Mouse (Mus musculus) urinary bladder, postnatal 36 days (tissue): ENCODE measurements at regions not wholly inside any gene's neighbourhood (a gene's known extent, or its start where the extent isn't known, plus 50 kb on each side); places are given as distances from the start of the nearest gene placed in this dataset.
A peak's percentile ranks its signal among the peaks of the same experiment; 100 is the strongest.

Source experiments
- DNase-seq, 2 experiments: peaks; one replicate each; pipeline ENCODE4 v3.0.0; 2022; ENCODE audit warnings: low spot score in 2 of 2, mixed read lengths in 1 of 2

- no peak for DNase-seq
Measured at GRCm38 (mm10) chr1:183622341-183622740, 204.3 kb downstream of the Hhipl2 start.

- DNase-seq = no peak
Measured at GRCm38 (mm10) chr1:183624266-183624665, 206.3 kb downstream of the Hhipl2 start.

GRCm38 (mm10) chr1:183633810-183634209 lies 215.8 kb downstream of the Hhipl2 start:
- DNase-seq = no peak

GRCm38 (mm10) chr1:183634836-183635235 lies 216.8 kb downstream of the Hhipl2 start:
- no peak for DNase-seq

GRCm38 (mm10) chr1:183637214-183637613 lies 219.2 kb downstream of the Hhipl2 start:
- no peak for DNase-seq

- peak in 1 of 2 experiments; percentile 6 for DNase-seq
Measured at GRCm38 (mm10) chr1:183639332-183639731, 221.3 kb downstream of the Hhipl2 start.

GRCm38 (mm10) chr1:183640568-183640967 lies 222.6 kb downstream of the Hhipl2 start:
- DNase-seq = no peak

GRCm38 (mm10) chr1:183644001-183644400 lies 226.0 kb downstream of the Hhipl2 start:
- DNase-seq = peak; percentile 29 to 52

- DNase-seq = no peak
Measured at GRCm38 (mm10) chr1:183653878-183654277, 235.9 kb downstream of the Hhipl2 start.

- DNase-seq = peak; percentile 52 to 53
Measured at GRCm38 (mm10) chr1:183657043-183657442, 239.0 kb downstream of the Hhipl2 start.

- DNase-seq = no peak
Measured at GRCm38 (mm10) chr1:183660541-183660940, 242.5 kb downstream of the Hhipl2 start.

- no peak for DNase-seq
Measured at GRCm38 (mm10) chr1:183662369-183663043, 244.5 kb downstream of the Hhipl2 start.

- DNase-seq = no peak
Measured at GRCm38 (mm10) chr1:183669271-183669670, 251.3 kb downstream of the Hhipl2 start.

GRCm38 (mm10) chr1:183669674-183670073 lies 251.7 kb downstream of the Hhipl2 start:
- DNase-seq = peak; percentile 39 to 44

- no peak for DNase-seq
Measured at GRCm38 (mm10) chr1:183670542-183670941, 252.5 kb downstream of the Hhipl2 start.

- peak in 1 of 2 experiments; percentile 20 for DNase-seq
Measured at GRCm38 (mm10) chr1:183671541-183671940, 253.5 kb downstream of the Hhipl2 start.

GRCm38 (mm10) chr1:183672521-183672920 lies 254.5 kb downstream of the Hhipl2 start:
- no peak for DNase-seq

GRCm38 (mm10) chr1:183677585-183677984 lies 259.6 kb downstream of the Hhipl2 start:
- DNase-seq = no peak

- DNase-seq = peak; percentile 36 to 78
Measured at GRCm38 (mm10) chr1:183679949-183680348, 261.9 kb downstream of the Hhipl2 start.

GRCm38 (mm10) chr1:183686056-183686455 lies 268.0 kb downstream of the Hhipl2 start:
- no peak for DNase-seq

GRCm38 (mm10) chr1:183692756-183693155 lies 274.7 kb downstream of the Hhipl2 start:
- no peak for DNase-seq

- DNase-seq = no peak
Measured at GRCm38 (mm10) chr1:183699284-183699683, 281.3 kb downstream of the Hhipl2 start.

- no peak for DNase-seq
Measured at GRCm38 (mm10) chr1:183702888-183703287, 284.9 kb downstream of the Hhipl2 start.

GRCm38 (mm10) chr1:183712895-183713294 lies 294.9 kb downstream of the Hhipl2 start:
- DNase-seq = no peak
